Mouse (Mus musculus): ENCODE data around the gene Sh3rf3.

Sh3rf3 gene

DNA sequence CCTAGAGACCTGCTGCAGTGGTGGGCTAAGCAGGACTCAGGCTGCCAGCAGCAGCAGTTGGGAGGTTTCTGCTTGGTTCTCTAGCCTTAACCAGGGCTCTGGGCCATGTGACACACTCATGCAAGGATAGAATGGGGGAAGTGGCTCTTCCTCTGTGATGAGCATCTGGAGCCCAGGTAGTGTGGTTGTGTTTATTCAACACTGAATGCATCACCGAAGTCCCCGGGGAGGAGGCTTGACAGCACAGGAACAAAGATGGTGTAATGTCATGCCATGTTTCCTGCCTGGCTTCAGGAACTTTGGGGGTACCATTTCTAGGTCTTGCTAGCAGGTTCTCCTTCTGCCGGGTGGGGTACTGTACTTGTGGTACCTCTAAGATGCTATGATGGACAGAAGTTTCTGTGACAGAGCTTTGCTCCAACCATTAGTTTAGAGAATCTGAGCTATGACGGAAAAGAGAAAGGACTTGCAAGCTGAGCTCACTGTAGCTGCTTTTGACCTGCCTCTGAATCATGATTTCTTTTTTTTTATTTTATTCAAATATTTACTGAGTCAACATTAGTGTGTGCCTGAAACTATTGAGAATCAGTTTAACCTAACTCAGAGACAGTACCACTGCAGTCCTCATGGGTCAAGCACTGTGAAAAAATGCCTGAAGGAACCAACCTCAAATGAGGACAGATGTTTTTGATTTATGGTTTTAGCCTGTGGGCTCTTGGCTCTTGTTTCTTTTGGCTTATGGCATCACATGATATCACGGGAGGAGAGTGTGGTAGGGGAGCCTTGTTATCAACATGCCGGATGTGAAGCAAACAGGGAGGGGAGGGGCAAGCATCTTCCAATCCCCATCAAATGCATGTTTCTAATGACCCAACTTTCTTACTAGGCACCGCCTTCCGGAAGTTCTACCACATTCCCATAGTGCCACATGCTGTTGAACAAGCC, 102.4 kb downstream of the Sh3rf3 start:
- DNase-seq (ENCODE audit: low read depth, low spot score) = no peak

DNA sequence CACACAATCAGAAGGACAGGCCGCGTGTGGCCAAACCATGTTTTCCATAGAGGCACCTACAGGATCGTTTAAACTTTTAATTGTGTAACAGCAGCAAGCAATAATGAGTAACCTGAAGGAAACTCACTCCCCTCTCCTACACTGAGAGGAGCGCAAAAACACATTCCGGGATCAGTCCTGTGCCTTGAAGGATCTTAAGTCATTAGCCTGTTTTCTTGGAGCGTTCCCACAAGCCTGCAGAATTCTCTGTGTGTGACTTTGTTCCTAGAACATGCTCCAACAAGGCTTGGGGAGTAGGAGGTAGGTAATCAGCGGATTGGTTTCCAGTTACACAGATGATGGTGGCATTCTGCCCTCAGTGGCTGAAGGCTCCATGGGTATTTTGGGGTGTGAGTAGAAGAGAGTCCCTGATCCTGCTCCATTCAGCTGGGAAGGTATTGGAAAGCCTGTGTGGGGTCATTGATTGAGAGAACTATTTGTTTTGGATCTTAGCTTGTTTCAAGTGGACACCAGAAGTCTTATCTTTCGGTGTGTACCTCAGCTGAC, 108.6 kb downstream of the Sh3rf3 start:
- no peak for DNase-seq (ENCODE audit: low read depth, low spot score)

DNA sequence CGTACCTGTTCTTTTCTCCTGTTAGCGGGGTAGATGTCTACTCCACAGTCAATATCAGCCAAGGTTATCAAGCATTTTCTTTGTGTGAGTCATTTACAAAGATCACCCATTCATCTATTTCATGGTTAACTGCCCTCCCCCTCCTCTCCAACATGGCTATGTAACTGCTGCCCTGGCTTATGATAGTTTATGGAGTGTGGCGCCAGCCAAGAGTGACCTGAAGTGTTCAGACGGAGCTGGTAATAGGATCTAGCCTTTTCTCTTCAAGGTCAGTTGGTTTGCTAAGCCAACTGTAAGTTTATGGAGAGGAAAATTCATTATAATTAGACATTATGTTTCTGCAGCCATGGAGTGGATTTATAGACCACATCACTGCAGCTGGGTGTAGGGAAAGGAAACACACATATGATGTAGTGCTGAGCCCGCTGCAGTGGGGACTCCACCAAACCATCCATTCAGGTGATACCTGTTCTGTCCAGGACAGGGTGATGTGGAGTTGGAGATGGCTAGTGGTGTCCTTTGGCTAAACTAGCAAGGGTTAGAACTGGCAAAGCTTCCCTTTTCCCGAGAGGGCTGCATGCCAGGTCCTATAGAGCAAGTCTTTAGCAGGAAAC, 109.2 kb downstream of the Sh3rf3 start:
- no peak for DNase-seq (ENCODE audit: low read depth, low spot score)

DNA sequence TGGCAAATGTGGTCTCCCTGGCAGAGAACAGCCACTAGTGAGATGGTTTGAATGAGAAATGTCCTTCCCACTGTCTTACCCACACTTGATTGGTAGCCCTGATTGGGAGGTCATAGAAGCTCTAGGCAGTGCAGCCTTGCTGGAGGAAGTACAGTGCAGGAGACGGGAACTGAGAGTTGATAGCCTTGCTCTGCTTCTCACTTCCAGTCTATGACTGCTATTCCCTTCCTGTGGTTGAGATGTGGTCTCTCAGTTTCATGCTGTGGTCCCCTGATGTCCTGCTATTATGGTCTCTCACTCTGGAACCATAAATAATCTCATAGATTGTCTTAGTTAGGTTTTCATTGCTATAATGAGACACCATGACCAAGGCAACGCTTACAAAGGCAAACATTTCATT, 109.8 kb downstream of the Sh3rf3 start:
- no peak for DNase-seq (ENCODE audit: low read depth, low spot score)

DNA sequence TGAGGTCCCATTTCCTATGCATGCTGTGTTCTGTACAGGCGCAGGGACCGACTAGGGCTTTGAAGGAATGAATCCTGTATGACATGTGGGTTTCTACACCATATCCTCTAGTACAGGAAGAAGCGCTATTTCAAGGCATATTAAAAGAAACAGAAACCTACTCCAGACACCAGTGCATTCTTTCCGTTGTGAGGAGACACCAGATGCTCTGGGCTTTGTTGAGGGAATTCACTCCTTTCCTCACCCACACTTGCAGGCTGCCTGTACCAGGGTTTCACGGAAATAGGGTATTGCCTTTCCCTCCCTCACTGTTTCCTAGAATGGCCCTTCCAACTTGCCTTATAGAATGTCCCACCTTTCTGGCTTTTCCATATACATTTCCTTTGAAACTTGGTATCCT, 113.4 kb downstream of the Sh3rf3 start:
- no peak for DNase-seq (ENCODE audit: low read depth, low spot score)

DNA sequence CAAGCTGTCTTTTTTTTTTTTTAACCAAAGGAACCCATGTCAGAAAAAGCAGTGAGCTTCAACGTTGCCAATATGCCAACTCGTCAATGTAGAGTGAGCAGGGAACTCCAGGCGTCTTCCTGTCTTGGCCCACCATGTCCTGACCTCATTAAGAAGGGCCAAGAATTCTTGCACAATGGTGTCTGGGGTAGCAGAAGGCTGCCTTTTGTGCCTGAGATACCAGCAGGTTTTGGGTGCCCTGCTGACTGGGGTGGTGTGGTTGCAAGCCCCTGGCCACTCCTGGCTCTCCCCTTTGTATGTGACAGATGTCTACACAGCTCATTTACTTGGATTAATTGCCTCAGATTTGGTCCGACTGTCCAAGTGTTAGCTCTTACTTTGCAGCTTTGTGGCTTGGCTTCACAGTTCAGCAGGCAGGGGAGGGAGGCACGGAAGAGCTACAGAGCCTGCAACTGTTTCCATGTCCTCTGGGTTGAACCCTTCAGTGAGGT, 115.8 kb downstream of the Sh3rf3 start:
- DNase-seq (ENCODE audit: low read depth, low spot score) = no peak

DNA sequence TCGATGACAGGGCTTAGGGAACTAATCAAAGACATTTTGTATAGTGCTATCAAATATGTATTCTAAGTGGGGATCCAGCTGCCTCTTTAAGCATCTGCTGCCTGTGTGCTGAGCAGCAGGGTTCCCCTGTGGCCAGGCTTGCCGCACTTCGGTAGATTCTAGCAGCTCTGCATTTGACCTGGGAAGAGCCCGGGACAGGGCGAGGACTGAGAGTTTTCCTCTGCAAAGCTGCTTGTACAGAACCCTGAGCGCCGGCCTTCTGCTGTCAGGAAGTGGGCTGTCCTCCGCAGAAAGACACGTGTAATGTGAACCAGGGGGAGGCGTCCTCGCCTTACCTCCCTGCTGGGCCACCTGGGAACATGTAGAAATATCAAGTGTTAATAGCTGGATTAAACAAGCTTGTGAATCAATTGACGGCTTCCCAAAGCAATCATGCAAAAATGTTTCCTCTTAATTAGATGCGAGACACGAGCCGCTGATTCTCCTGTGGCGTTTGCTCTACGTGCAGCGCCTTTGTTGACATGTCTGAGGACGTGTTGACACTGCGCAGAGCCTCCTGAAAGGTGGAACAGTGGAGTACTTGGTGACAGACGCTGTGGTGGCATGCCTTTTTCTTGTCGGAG, 119.1 kb downstream of the Sh3rf3 start:
- DNase-seq (ENCODE audit: low read depth, low spot score) = no peak

DNA sequence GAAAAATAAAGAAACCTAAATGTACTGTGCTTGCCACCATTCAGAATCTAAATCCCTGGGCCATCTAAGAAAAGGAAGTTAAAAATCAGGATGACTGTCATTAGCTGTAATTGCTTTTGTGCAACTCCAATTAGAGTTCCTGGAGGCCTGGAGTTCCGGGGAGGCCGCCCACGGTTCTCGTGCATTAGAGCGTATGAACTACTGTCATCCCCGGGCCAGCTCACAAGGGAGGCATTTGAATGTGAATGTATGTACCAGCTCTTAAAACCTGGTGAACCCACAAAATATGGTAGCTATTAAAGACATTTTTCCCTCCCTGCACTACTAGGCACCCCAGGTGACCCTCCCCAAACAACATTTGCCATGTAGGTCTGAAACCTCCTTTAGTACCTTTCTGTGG, 122.4 kb downstream of the Sh3rf3 start:
- no peak for DNase-seq (ENCODE audit: low read depth, low spot score)

DNA sequence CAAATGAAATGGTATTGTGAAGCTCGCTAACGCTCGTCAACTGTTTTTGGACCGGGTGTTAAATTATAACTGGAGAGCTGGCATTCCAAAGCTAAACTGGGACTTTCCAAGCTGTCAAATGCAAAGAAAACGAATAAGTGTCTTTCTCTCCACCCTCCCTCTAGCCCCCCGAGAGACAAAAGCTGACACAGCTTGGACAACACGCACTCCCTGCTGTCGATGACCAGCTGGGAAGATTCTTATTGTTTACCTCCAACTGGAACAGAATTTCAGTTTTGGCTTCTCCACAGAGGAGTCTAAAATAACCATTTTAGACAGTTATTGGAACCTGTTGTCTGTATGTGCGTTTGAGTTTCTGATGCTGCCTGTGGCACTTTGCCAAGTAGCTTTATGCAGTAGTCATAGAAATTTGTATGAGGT, 123.3 kb downstream of the Sh3rf3 start:
- DNase-seq (ENCODE audit: low read depth, low spot score) = no peak

DNA sequence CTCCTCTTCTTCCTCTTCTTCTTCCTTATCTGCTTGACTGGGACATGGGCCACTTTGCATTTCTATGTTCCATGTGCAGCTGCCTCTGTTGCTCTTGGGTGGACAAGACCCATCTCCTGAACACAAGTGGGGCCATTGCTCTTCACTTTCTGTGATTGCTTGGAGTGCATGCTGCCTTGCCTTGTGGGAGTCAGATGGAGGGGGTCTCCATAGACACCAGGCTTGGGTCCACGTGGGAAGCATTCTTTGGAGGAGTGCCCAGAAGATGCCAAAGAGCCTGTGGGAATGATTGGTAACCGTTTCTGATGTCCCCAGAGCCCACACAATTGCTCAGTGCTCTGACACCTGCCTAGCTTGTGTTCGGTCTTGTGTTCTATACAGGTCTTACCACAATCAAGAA, 124.4 kb downstream of the Sh3rf3 start:
- DNase-seq (ENCODE audit: low read depth, low spot score) = no peak

DNA sequence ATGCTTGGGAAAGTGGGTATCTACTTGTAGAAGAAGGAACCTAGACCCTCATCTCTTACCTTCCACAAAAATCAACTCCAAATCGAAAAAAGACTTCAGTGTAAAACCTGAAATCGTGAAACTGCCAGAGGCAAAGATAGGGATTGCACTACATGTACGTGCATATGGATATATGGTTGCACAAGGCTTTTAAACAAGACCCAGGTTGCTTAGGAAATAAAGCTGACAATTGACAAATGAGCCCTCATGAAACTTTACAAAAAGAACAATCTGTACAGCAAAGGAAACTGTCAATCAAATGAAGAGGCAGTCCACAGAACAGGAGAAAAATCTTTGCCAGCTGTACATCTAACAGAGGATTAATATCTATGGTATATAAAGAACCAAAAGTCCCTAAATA, 129.7 kb downstream of the Sh3rf3 start:
- no peak for DNase-seq (ENCODE audit: low read depth, low spot score)

DNA sequence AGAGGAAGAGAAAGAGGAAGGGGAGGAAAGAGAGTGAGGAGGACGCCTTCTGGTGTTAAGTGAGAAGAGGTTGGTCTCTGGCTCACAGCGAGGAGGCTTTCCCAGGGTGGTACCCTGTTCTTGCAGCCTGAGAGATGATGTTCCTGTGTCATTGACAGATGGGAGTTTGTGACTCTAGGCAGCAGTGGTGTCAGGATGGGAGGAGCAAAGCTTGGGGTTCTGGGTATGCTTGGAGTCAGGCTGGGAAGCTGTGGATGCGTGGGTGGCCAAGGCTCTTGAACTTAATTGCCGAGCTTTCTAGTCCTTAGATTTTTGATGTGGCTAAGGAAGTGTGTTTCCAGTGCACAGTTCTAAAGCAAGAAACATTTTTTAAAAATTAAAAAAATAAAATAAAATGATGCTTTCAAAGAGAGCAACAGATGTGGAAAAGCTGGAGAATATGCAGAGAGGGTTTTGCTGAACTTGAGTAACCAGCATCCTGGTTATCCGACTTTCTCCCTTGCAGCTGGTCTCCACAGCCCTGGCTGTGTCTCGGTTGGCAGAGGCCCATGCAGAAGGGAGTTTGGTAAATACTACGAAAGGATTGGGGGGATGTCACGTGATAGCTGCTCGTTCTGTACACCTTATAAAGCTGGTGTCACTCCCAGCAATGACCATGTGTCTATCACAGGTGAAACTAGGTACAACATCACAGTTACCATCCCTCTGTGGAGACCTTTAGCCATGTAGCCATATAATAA, 130.7 kb downstream of the Sh3rf3 start:
- no peak for DNase-seq (ENCODE audit: low read depth, low spot score)

DNA sequence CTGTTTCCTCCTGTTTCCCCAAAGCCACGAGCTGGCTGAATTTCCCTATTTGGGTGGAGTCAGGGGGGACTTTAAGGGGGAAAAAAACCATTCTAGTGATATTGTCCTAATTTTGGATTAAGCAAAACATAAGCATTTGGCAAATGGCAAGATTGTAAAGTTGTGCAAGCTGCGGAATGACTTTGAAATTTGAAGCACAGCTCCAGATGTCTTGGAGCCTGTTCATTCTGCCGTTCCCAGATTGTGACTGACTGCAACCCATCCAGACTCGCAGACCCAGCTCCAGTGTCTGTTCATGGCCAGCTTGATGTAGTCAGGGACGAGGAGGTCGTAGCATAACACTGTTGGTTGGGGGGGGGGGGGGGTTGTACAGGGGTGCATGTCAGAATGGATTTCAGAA, 131.8 kb downstream of the Sh3rf3 start:
- no peak for DNase-seq (ENCODE audit: low read depth, low spot score)

DNA sequence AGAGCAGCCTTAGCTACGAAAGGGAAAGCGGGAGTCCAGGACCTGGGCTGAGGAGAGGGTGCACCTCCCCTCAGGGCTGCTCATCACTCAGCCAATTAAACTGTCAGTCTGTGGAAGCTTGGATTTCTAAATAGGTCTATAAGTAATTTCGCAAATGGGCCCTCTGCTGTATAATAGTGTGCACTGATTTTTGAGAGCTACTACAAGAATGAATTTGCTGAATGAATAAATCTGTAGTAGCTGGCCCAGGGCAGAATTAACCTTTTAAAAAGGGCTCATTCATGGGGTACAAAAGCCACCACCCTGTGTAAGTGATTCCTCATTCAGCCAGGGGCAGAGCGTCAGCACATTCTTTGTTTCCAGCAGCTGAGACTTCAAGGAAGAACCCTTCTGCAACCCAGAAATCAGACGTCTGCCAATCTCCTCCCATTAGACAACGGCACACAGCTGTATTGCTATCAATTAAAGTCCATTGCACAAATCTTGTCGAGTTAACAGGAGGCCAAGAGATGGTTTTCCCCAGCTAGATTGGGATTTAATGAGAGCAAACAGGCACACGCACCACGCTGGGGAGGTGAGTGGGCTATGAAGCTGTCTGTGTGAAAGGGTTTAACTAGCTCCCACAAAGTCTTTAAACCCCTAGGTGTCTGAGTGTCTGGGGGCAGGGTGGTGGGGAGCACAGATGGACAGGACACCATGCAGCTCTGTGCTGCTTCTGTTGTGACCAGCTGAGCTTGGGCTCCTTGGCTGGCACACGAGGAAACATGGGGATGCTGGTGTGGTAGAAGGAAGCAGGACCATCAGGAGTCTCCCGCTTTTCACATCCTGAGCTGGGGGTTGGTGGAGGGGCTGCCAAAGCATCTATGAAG, 136.8 kb downstream of the Sh3rf3 start:
- DNase-seq (ENCODE audit: low read depth, low spot score) = no peak

DNA sequence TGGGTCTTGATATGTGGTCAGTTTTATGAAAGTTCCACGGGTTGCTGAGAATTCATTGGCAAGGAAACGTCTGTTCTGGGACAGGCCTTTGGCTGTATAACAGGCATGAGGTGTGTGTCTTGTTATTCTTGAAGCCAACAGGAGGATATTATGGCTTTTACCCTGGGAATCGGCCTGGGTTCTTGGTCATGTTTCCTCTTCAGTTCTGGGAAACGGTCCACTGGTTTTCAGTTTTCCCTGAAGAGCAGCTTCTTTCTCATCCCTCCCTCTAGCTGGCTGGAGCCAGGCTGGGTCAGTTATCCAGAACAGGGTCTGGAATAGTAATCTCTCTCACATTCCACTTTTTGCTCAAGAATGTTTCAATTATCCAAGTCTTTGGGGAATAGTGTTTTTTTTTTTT, 147.0 kb downstream of the Sh3rf3 start:
- no peak for DNase-seq (ENCODE audit: low read depth, low spot score)

DNA sequence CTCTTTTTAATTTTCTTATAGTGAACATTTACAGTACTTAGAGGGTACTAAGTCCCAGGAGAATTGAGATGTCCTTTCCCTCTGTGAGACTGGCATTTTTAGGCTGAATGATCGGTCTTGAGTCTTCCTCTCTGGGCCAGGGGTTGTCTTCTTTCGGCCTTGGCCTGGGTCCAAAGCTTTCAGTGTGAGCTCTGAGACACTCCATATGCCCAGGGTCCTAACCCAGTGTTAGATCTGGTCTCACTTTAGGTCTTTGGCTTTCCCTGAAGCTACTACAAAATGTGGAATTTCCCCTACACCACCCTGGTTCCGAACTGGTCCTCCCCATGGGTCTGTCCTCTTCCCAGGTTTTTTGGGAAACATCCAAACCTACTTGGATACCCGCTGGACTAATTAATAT, 155.1 kb downstream of the Sh3rf3 start:
- no peak for DNase-seq (ENCODE audit: low read depth, low spot score)

DNA sequence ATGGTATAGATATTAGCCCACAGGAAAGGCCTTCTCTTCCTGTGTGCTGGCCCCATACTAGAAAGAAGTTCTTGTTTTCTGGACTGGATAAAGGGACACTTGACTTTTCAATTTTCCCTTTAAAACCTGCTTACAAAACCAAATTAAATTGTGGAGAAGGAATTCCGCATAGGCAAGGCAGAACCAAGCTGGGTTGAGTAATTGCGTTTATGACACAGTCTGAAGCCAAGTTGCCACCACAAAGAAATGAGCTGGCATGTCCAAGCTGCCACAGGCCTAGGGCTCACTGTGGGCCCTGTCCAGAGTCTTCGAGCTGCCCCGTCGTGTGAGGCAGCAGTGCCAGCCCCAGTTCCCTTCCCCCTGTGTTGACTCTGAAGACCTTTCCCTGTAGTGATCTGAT, 156.2 kb downstream of the Sh3rf3 start:
- no peak for DNase-seq (ENCODE audit: low read depth, low spot score)

DNA sequence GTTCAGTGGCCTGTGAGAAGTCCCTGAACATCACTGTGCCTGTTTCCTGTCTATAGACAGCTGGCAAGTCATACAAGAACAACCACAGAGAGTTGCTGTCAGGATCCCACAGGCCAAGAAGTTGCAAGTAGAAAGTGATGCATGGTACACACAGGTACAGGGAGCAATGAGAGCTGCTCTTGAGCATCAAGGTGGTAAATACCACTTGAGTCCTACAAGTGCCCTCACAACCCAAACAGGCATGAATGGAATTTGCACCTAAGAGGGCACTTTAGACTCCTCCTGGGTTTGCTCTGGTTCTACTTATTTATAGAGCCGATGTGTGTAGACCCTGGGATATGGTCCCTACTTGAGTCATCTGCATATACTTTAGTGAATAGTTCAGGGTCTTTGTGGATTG, 159.0 kb downstream of the Sh3rf3 start:
- no peak for DNase-seq (ENCODE audit: low read depth, low spot score)

DNA sequence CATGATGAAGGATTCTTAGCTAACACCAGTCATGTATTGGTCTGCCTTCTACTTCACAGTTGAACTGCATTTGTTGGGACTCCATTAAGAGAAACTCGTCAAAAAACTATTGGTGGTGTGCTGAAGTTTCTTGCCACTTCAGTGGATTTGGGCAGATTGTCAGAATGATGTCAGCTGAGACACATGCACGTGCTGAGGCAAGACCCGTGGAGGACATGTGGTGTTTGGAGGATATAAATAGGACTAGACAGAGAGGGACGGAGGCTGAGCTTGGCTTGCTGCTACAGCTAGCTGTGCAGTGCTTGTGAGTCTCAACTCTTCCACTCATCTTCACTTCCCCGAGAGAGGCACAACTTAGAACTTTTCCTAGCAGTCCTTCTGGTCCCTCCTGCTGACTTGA, 161.0 kb downstream of the Sh3rf3 start:
- DNase-seq (ENCODE audit: low read depth, low spot score) = no peak

DNA sequence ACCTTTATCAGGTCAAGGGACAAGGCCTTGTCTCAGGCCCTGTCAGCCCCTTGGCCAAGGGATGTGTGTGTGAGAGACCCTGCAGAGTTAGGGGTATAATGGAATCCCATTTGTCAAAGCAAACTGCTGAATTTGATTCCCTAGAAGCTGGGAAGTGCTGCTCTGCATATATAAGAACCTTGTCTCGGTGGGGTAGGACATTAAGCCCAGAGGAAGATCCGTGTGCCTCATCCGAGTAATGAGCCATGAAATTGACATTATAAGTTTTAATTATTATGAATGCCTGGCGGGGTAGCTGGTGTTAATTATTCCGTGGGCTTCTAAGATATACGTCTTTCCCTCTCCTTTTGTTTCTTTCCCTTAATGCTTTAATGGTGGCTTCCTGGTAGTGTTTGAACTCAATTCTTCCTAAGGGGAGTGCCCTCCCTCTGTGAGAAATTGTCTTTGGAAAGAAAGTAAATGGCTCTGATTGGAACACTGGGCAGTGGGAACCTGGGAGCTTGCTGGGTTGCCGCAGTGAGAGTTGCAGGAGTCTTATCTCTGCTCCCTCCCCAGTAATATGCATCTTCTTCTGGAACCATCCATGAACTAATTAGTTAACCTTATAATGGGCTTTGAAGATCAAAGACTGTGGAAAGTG, 166.3 kb downstream of the Sh3rf3 start:
- no peak for DNase-seq (ENCODE audit: low read depth, low spot score)
